Mouse (Mus musculus): ENCODE measurements at regions not wholly inside any gene's neighbourhood (a gene's known extent, or its start where the extent isn't known, plus 50 kb on each side); places are given as distances from the start of the nearest gene placed in this dataset.
A peak's percentile ranks its signal among the peaks of the same experiment; 100 is the strongest.

DNA sequence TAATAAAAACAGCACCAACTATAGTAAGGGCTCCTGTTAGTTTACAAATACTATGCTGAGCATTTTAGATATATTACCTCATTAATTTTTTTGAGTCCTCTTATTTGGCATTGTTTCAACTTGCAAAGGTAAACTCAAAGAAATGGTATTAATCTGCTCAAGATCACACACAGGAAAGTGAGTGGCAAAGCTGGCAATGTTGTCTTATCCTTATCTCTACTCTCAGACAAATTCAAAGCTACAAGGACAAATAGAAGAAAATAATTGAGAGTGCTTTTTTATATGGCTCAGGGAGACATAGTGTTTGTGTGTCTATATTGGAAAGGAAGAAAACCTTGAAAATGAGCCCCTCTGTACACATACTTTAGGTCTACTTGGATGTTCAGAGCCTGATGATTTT lies 411.9 kb upstream of the Mgat4c start:
- no peak for DNase-seq (ENCODE audit: low read depth, low spot score)

DNA sequence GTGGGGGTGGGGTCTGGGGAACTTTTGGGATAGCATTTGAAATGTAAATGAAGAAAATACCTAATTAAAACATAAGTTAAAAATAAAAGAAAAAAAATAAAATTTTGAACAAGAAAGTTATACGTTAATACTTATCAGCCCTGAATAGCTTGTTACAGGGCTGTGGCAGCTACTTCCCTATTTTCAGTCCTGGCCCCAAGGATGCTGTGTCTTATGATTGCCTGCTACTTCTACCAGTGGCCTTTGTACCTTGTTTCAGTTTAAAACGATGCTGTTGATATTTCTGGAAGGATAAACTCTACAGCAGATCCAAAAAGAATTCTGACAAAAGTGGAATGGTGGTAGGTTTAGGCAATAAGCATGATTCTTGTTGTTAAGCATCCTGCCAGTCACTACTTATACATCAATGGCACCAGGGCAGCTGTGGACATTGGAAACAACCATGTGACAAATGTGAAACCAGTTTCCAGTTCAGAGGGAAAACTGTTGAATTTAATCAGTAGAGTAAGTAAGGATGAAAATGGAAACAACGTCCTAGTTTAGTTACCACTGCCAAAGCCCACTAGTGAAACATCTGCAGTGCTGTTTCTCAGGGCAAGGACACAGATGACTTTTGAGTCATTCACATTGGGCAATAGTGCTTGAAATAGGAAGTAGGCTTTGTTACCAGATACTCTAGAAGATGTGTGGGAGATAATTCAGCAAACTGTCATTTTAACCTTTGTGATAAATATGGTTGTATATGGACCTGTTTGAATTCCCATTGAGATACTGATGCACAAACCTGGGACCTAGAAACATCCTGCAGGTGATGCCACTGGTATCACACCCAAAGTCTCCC lies 409.6 kb upstream of the Mgat4c start:
- DNase-seq (ENCODE audit: low read depth, low spot score), result no peak

DNA sequence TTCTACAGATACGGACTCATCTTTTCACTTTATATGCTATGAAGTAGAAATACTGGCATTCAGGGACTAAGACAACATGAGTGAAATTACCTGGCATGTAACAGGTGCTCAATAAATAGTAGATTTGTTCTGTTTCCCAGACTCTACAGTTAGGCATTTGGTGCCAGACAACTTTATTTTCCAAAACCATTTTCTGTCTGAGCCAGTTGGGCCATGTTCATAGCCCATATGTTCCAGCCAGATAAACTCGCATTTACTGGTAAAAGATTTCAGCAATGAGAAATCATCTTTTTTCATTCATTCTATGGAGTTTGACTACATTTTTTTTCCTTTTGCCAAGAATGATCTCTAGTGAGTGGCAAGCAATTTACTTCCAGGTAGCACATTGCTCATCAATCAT lies 393.2 kb upstream of the Mgat4c start:
- DNase-seq (ENCODE audit: low read depth, low spot score), result peak; percentile 15

DNA sequence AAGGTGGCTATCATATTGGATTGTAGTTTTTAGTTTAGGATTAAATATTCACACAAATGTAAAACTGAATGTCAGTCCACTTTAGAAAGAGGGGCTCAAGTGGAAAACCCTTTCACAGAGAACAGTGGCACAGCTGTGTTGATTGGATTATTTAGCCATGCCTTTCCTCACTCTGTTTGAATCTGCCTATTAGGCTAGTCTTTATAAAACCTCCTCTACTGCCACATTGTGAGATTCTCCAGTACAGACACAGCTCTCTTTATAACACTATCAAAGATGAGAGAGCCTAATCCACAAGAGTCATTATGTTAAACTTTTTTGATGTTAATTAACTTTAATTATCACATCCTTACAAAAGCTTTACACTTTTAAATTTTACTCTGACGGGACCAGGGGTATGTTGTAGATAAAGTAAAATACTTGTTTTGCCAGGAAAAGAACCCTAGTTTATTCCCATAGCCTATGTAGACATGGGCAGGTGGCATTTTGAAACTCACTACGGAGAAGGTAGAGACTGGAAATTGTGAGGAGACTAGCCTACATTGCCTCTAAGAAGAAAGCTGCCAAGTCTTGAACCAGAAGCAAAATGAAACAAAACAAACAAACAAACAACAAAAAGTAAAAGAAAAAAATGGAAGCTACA lies 379.0 kb upstream of the Mgat4c start:
- no peak for DNase-seq (ENCODE audit: low read depth, low spot score)

DNA sequence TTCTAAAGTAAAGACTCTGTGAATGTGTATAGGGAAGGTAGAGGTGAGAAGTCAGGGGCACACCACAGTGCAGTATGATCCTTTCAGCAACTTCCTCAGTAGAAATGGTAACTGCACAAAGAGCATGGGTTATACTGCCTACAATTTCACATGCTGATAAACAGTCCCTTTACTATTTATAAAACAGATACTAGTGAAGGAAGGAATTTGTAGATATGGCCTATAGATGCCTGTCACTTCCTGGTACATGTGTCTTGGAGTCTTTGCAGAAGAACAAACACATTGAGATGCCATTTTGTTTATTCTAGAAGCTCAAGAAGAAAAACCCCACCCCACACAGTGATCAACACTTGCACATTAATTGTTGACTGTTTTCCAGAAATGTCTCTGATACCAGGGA lies 377.2 kb upstream of the Mgat4c start:
- DNase-seq (ENCODE audit: low read depth, low spot score), result no peak

DNA sequence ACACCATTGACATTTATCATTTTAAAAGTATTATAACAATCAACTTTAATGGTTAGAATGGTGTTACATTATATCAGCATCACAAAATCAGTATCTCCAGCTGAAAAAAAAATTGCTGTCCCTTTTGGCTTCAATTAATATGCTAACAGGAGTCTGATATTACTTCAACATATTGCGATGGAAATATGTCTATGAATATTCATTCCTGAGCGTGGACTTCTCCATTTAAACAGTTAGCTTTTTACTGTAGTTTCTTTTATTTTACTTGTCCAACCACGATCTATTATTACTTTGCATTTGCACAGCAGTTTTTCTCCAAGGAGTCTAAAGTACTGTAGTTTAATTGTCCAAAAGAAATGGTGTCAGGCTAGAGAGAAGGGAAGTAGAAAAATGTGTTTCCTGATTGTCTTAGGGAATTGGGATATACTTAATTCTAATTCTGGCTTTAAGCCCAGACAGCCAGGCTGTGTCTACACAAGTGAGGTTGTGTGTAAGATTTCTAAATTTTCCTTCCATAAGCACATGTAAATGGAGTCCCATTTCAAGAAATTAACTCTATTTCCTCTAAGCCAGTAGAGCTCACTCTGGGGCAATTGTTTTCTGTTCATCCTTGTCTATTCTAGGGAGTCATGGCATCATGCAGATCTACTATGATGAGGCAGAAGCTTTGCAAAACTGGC lies 364.5 kb upstream of the Mgat4c start:
- DNase-seq (ENCODE audit: low read depth, low spot score), result peak; percentile 19

DNA sequence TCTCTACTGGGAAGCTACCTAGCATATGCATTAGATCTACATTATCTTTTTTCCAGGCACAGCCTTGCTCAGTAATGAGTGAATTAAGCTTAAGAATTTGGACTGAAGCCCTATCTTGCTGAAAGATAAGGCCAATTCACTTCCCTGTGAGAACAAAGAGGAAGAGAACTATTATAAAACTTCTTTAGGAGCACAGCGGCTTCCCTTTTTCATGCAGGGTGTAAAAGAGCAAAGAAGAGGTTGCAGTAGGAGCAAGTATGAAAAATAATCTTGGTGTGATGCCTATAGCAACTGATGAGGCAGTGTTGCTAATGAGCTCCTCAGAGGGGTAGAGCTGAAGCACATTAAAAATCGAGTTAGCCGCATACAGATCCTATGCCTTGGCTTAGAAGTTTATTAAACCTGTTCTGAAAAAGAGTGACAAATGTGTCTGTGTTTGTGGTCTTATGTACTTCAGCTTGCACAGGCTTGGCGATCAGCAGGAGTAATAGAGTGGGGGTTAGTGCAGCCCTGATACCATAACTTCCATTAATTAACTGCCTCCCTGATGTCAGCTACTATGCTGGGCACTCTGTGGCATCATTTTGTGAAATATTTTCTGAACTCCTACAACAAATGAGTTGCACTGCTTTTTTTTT lies 360.1 kb upstream of the Mgat4c start:
- no peak for DNase-seq (ENCODE audit: low read depth, low spot score)

DNA sequence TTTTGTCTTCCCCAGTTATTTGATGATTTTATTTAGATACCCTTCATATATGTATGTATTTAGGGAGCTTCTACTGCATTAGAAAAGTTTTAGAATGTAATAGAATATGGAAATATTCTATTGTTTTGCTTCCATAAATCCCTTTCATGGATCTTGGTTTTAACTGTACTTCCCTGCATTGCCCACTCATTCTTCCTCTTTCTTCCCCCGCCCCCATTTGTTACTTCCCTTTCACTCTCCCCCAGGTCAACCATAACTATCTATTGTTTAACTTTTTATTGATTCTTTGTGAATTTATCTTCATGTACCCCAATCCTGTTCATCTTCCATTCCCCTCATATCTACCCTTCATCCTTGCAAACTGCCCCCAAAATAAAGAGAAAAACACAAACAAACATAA lies 356.8 kb upstream of the Mgat4c start:
- DNase-seq (ENCODE audit: low read depth, low spot score), result no peak

- DNase-seq (ENCODE audit: low read depth, low spot score), result no peak
These were observed 352.7 kb upstream of the Mgat4c start for GRCm38 (mm10) chr10:101328545-101328944.

- no peak for DNase-seq (ENCODE audit: low read depth, low spot score)
These were observed 351.2 kb upstream of the Mgat4c start for GRCm38 (mm10) chr10:101330109-101330508.

- no peak for DNase-seq (ENCODE audit: low read depth, low spot score)
These were observed 346.2 kb upstream of the Mgat4c start for GRCm38 (mm10) chr10:101335136-101335535.

DNA sequence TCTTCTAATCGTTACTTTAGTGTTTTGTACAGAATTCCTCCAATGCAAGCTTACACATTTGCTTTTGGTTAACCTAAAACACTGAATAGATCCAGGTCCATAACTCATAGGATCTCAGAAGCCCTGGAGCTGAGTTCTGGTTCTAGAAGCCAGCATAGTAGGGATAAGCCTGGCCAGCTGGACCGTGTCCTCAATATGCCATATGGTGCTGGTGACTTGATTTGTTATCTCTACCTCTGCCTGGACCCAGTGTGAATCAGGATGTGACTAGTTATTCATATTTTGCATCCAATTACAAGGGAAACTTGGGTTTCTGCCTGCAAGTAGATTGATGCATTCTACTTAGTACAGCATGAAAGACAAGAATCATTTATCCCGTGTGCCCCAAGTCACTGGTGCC lies 341.7 kb upstream of the Mgat4c start:
- DNase-seq (ENCODE audit: low read depth, low spot score), result no peak

GRCm38 (mm10) chr10:101350198-101350897 lies 330.9 kb upstream of the Mgat4c start:
- DNase-seq (ENCODE audit: low read depth, low spot score), result peak; percentile 51

DNA sequence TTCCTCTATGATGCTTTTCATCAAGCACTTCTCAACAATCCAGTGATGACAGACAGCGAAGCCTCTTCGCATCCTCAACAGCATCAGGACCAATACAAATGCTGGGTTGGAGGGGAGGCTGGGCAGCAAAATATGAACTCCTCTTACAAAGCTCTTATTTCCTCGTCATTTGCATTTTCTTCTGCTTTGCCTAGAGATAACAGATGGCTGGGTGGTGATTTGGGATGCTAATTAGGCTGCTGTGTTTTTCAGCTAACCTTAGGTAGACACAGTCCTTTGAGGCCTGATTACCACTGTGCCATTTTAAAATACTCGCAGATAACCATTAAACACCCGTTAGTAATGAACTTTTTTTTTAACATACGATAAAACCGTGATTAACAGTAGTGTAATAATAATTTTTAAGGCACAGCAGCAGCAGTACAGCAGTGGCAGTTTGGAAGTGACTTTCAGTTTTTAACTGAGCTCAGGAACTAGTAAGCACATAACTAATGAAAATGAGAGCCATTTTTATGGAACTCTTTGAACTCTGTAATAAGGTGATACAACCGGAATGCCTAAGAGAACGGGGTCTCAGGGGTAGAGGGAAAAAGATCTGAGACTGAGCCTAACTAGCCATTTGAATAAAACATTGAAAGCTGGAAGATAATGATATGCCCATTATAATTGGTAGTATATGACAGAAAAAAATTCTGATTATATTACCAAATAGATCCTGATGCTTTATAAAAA lies 307.3 kb upstream of the Mgat4c start:
- peak; percentile 55 for DNase-seq (ENCODE audit: low read depth, low spot score)

DNA sequence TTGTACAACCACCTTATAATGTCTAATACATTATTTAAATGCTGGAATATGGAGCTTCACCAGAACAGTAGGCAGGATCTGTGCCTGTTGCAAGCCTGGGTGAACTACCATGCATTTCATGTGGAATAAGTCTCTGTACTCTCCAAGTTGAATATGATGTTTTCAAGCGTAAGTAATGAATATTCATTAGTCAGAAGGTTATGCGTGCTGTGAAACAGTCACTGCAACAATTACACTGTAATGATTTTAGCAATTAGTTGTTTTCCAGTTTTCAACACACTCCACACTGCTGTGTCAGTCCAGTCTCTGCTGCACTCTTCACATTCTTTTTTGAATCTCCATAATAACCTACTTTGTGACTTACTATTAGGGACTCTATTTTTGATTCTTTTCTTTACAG lies 287.9 kb upstream of the Mgat4c start:
- DNase-seq (ENCODE audit: low read depth, low spot score), result no peak

DNA sequence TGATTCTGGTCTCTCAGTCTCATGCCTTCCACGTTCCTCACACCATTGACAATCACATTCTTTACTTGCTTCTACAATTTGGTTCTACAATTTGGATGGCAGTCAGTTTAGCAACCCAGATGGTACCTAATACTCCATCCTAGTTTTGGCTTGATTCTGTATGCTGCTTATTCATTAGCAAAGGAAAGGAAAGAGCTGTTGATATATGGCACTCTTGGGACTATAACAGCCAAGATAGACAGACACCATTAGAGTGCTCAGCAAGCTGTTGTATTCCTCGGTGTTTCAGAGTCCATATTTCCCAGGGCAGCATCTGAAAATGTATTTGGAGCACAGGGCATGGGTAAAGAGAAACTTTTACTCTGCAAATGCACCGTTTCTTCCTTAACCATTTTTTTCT lies 282.1 kb upstream of the Mgat4c start:
- no peak for DNase-seq (ENCODE audit: low read depth, low spot score)

GRCm38 (mm10) chr10:101415262-101415661 lies 266.0 kb upstream of the Mgat4c start:
- DNase-seq (ENCODE audit: low read depth, low spot score), result no peak

DNA sequence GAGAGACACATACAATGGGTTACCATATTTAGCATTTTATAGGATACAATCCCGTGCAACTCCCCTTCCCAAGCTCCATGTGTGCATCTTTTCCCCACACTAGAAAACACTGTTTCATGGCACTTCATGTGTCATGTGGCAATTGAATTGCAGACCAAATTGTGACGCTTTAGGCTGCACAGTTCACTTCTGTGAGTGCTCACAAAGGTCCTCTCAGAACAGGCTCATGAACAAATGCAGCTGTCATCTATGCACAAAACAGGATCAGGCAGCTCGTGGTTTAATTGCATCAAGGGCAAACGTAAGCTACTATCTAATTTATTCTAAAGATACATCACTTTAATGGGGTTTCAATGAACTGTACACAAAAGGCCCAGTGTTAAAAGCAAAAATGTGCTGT lies 258.7 kb upstream of the Mgat4c start:
- DNase-seq (ENCODE audit: low read depth, low spot score), result no peak

All from telencephalon, adult 2 months (tissue).